Mouse (Mus musculus) urinary bladder, postnatal 14 days (tissue): ENCODE measurements around the gene Srrm2.
A peak's percentile ranks its signal among the peaks of the same experiment; 100 is the strongest.

ENCODE experiments used
- DNase-seq: peaks from one replicate; pipeline ENCODE4 v3.0.0; 2021; ENCODE audit warnings: low spot score

Srrm2 gene

DNA sequence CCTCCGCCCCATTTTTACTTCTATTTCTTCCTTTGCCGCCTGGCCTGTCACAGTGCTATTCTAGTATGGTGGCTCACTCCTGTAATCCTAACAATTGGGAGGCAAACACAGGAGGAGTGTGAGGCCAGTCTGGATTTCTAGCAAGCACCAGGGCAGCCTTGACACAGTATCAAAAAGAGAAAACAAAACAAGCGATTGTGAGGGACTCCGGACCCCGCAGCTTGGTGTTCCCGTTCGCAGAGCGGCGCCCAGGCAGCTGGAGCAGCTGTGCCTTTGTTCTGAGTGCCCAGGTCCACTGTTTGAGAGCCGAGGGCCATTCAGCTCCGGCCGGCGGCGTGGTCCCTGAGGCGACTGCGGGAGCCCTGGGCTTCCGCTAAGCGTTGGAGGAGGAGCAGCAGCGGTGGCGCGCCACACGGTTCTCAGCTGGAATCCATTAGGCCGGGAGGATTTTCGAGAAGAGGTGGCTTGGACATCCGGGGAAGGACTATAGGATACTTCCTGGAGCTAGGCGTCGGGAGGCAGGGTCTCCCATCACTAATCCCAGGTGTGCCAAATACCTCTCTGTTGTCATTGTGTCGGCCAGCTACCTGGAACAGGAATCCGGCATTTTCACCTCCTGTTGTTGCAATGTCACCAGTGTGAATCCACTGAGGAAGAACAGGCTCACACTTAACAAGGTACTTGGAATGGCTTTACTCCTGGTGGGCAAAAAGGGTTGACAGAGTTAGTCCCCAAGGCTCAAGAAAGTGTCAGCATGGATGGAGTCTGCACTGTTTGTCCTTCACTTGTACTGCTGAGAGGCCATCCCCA lies at the start of gene Srrm2:
TSS of gene Srrm2 (plus strand) at position 264 of the 810 bp plus-strand sequence.
- peak; percentile 59 for DNase-seq

- peak; percentile 28 for DNase-seq
These were observed 49.7 kb upstream of the Srrm2 start, which contains the start of gene Paqr4 for GRCm38 (mm10) chr17:23740598-23741021. Gene Paqr4 (minus strand): TSS chr17:23740867.

DNA sequence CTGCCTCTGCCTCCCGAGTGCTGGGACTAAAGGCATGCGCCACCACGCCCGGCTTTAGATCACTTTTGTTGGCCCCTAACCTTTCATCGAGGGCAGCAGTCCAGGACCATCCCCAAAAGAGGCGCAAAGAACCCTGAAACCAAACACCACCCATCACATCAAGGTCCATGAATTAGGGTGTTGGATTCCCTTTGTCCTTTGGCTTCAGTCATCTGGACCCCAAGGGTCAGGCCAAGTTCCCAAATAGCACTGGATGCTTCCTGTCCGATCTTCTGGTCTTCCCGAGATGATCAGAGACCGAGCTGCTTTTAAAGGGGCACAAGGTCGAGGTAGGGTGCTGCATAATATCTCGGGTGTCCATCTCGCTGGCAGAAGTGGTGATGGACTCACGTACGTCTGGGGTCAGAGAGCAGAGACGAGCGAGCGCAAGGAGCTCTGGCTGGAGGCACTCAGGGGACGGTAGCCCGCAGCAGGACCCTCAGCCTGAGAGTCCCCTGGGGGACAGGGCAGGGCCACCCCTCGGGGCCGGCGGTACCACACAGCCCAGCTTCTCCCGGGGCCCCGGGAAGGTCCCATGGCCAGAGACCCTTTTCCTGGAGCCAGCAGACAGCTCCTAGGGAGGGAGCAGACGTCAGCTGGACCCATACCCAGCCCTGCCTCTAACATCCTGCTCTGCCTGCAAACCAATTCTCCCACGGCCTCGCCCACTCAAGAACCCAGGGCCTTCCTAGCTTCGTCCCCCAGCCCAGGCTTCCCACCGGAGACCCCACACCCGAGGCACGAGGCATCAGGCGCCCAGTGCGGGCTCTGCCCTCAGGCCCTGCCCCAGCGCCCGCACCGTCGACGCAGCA lies 48.7 kb upstream of the Srrm2 start:
- no peak for DNase-seq

DNA sequence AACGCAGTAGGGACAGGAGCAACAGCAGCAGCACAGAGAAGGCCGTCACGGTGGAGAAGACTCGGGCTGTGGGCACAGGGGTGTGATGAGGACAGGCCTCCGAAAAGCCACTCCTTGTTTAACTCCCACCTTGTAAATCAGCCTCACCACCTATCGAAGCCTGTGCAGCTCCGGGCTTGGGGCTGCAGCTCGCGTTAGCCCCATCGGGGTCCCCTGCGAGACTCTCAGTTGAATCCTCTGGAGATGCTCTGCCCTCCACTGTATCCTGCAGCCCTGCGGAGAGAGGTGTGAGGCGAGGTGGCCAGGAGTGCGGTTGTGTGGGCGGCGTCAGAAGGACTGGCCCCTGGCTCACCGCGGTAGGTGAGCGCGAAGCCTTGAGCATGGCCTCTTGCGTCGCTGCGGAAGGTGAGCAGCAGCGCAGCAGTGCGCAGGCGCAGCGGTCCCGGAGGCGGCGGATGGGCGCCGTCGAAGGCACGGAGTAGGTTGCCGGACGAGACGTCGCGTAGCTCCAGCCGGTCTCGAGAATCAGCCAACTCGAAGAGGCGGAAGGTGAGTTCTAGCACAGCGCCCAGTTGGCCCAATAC lies 48.0 kb upstream of the Srrm2 start:
- no peak for DNase-seq

DNA sequence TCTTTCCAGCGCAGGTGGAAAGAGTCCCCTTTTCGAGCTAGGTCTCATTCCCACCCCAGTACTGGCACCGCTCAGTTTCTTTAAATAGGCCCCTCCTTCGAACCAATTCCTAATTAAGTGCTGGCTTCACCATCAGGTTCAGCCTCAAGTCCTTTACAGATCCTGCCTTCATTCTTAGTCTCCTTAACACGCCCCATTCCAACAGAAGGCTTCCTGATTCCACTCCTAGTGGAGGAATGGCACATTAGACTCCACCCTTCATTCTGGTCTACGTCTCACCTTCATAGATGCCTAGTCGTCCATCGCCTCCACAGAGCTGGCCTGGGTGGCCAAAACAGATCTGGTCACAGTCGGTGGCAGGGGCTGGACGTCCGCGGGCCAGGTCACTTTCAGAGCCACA lies 47.4 kb upstream of the Srrm2 start:
- DNase-seq = no peak

DNA sequence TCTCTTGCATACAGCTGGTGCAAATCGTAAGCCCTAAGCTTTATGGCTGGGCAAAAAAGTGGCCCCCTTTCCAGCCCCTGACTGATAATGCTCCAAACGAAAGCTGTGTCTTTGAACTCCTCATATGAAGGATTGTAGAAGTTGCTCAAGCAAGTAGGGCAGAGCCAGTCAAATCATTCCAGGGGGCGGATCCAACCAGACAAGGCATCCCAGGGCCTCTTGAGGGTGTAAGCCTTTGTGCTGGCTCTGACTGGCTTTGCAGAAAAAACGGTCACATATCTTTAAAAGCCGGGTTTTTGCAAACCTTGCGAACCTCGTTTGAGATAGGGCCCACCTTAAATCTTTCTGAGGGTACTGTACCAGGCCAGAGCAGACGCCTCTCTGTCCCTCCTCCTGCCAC lies 46.3 kb upstream of the Srrm2 start:
- no peak for DNase-seq

DNA sequence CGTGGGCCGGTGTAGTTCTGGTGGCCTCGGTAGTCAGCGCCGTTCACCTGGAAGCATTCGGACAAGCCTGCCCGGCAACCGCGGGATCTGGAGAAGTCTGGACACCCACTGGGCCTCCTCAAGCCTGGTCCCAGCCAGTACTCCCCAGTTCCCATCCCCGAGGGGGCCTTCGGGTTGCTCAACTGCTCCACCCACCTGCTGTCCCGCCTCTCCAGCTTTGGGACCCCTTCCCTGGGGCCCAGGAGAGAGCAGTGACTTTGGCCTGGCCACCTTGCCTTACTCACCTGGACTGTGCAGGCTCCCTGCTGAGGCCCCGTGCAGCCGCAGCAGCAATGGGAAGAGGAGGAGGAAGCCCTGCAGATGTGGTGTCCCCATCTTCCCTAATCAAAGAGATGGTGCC lies 45.7 kb upstream of the Srrm2 start:
- DNase-seq = no peak

GRCm38 (mm10) chr17:23745301-23746251 lies 44.8 kb upstream of the Srrm2 start, which contains the start of gene Kremen2:
Gene Kremen2 (minus strand): TSS chr17:23745833.
- no peak for DNase-seq

GRCm38 (mm10) chr17:23746311-23746710 lies 44.0 kb upstream of the Srrm2 start:
- DNase-seq = no peak

- no peak for DNase-seq
These were observed 43.6 kb upstream of the Srrm2 start for GRCm38 (mm10) chr17:23746767-23747166.

- DNase-seq = no peak
These were observed 42.9 kb upstream of the Srrm2 start for GRCm38 (mm10) chr17:23747471-23747870.

DNA sequence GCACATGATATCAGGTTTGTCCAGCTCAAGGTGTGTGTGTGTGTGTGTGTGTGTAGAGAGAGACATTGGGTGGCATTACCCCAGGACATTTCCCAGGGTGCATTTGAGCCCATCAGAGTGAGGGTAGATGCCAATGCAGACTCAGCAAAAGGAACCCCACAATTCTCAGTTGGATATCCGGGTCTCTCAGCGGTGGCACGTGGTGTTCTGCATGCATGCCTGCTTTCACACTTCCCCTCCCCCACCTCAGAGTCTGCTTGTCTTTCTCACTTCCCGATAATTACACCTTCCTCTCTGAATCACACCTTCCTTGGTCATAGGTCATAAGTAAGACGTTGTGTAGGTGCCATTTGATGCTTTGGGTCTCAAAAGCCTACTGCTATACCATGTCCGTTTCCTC lies 42.3 kb upstream of the Srrm2 start:
- no peak for DNase-seq

- peak; percentile 78 for DNase-seq
These were observed 41.5 kb upstream of the Srrm2 start for GRCm38 (mm10) chr17:23748631-23749391.

DNA sequence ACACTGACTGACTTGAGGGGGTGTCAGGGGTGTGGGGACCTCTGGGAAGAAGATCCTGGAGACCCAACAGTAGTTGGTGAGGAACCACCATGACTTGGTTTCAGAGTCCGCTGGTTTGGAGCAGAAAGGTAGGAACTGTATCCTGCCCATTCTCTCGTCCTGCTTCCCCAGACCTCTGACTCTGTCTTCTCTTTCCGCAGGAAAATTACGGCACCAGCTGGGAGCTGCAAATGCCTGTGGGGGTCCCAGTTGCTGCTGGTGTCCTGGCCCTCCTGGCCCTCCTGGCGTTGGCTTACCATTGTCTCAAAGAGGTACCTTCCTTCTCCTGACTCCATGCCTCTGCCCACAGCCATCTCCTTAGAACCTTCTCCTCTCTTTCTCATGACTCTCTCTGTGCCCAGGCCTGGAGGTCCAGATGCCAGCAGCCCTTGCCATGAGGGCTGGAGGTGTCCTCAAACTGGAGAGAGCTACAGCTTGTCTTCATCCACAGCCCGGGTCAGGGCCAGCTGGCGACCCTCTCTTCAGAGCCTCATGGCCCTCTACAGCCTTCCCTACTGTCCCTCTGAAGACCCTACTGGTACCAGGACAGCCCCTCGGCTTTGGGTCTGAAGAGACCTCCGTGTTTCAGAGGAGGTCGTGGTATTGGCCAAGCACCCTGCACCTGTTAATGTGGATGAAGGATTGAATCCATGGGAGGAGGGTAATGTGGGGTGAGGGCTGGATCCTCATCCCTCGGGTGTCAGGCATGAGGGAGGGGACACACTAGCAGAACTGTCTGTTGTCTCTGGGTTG lies 40.7 kb upstream of the Srrm2 start:
- DNase-seq = no peak

DNA sequence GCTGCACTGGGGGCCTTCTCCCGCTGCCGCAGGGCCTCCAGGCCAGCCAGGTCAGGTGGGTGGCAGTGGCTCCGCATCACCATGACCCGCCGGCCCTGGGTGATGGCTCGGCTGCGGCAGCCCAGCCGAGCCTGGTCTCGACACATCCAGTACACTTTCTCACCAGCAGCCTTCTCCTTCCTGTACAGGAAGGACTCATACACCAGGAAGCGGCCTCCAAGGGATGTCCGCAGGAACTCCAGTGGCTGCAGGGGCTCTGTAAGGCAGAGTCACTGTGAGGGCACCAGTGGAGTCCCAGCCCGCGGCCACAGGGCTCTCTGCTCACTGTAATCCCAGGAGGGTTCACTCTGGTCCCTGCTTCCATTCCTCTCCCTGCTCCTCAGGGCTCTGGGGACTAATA lies 34.6 kb upstream of the Srrm2 start:
- DNase-seq = no peak

DNA sequence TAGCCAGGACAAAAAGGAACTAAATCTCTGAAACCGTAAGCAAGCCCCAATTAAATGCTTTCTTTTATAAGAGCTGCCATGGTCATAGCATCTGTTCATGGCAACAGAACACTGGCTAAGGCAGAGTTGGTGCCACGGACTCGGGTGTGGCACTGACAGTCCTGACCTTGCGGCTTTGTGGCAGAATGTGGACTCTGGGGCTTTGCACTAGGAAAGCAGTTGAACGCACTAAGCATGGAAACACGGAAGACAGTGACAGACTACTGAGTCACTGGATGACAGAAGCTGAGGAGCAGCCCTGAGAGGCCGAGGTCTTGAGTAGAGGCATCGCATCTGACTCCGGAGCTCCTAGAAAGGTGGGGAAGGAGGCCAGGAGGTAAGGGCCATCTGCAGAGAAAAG lies 32.8 kb upstream of the Srrm2 start:
- no peak for DNase-seq

DNA sequence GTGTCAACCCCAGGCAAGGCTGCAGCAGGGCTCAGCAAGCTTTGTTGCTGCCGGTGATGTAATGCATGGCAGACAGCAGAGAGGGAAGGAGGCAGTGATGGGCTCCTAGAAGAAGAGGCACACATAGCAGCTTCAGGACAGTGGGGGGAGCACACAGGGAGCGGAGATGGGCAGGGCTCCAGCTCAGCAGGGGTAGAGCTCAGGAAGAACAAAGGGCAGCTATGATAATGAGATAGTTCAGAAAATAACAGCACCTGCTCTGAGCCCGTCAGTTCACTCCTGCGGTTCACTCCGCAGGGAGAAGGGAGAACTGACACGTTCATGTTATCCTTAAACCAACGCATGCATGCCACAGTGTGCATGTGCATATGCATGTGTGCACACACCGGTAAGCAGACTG lies 31.5 kb upstream of the Srrm2 start:
- DNase-seq = no peak

DNA sequence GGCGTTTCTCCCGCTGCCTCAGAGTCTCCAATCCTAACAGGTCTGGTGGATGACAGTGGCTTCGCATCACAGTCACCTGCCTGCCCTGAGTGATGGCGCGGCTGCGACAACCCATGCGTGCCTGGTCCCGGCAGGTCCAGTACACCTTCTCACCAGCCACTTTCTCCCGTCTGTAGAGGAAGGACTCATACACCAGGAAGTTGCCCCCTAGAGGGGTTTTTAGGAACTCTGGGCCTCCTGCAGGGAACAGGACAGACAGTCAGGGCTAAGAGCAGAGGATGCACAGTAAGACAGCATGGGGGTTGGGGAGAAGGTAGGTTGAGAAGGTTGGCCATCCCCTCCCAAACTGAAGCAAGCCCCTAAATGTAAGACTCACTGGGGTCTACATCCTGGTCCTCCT lies 30.1 kb upstream of the Srrm2 start:
- DNase-seq = no peak

GRCm38 (mm10) chr17:23761155-23761554 lies 29.2 kb upstream of the Srrm2 start:
- no peak for DNase-seq

DNA sequence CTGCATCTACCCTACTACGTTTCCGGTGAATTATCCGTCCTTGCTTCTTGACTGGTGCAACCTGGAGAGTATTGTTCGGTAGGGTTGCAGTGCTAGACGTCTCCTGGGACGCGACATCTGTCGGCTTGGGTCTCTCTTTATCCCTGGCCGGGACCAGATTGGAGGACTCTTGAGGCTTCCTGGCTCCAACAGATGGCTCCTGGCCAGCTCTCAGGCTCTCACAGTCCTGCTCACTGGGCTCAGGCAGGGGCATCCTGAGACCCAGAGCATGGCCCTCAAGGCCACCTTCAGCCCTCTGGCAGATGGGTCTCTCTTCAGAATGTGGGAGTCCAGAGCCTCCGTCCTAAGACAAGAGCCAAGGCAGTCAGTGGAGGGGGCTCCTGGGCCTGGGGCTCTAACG lies 27.4 kb upstream of the Srrm2 start:
- no peak for DNase-seq
